Mouse (Mus musculus) kidney, postnatal 0 days (tissue): ENCODE measurements at regions not wholly inside any gene's neighbourhood (a gene's known extent, or its start where the extent isn't known, plus 50 kb on each side); places are given as distances from the start of the nearest gene placed in this dataset.
"Not testable (repeated sequence)": the region's sequence is repeated elsewhere in the genome, so short reads cannot be mapped to it uniquely, and the experiment has no call there.

Source experiments
- ATAC-seq: fragments of 200-750 bp; cut with Nextera tagmentation; replicated peaks from 2 replicates; pipeline ENCODE4 v1.8.0; 2017; ENCODE audit warnings: low read depth, moderate number of reproducible peaks, moderate TSS enrichment, moderate library complexity; ENCODE audit not compliant: low FRiP score
- DNase-seq: peaks from one replicate; pipeline ENCODE4 v3.0.0-alpha.2; 2016; ENCODE audit warnings: low spot score
- H3K27ac ChIP-seq: fragments of 300-500 bp; sonication (generic); 2 replicates; pipeline ENCODE4 v1.5.1; 2014; ENCODE audit warnings: mild to moderate bottlenecking
- H3K27me3 ChIP-seq: fragments of 300-500 bp; sonication (generic); 2 replicates; pipeline ENCODE4 v1.6.1; 2014; ENCODE audit warnings: low read length, mixed read lengths; ENCODE audit not compliant: insufficient read depth
- H3K36me3 ChIP-seq: fragments of 300-500 bp; sonication (generic); 2 replicates; pipeline ENCODE4 v1.6.1; 2014; ENCODE audit warnings: low read length, mixed read lengths; ENCODE audit not compliant: insufficient read depth
- H3K4me1 ChIP-seq: fragments of 300-500 bp; sonication (generic); replicated peaks from 2 replicates; pipeline ENCODE4 v1.6.1; 2014; ENCODE audit warnings: antibody characterized with exemption, low read length, mixed read lengths; ENCODE audit not compliant: insufficient read depth
- H3K4me2 ChIP-seq: fragments of 300-500 bp; sonication (generic); 2 replicates; pipeline ENCODE4 v1.6.1; 2014; ENCODE audit warnings: mild to moderate bottlenecking, low read length, moderate library complexity, mixed read lengths
- H3K4me3 ChIP-seq: fragments of 300-500 bp; sonication (generic); replicated peaks from 2 replicates; pipeline ENCODE4 v1.5.1; 2014; ENCODE audit warnings: low read depth, low read length
- H3K9ac ChIP-seq: fragments of 300-500 bp; sonication (generic); 2 replicates; pipeline ENCODE4 v1.6.1; 2014; ENCODE audit warnings: low read depth, low read length
- H3K9me3 ChIP-seq: fragments of 300-500 bp; sonication (generic); replicated peaks from 2 replicates; pipeline ENCODE4 v1.6.1; 2016; ENCODE audit warnings: low read length, inconsistent platforms, mixed read lengths
- CTCF ChIP-seq: IDR thresholded peaks from 2 replicates; pipeline ENCODE4 v1.5.1; 2016; ENCODE audit warnings: antibody characterized with exemption, low read depth, mild to moderate bottlenecking, moderate library complexity
- WGBS: fragments of 180-500 bp; shearing (Covaris S2); extraction: QIAGEN DNeasy Blood & Tissue Kit; methylation state at CpG from one replicate; pipeline ENCODE4 v1.1.7; 2014; 5-methylcytosine and 5-hydroxymethylcytosine counted together

- Histone ChIP-seq H3K9ac (no peak overlapping the region), H3K4me3 (no peak overlapping the region), H3K27ac (no peak overlapping the region), H3K4me2 (no peak overlapping the region), H3K4me1 (no peaks in the 10 kb centered on the region), H3K27me3 (no peaks in the 10 kb centered on the region), H3K9me3 (no peaks in the 10 kb centered on the region), H3K36me3 (no peaks in the 10 kb centered on the region)
- 86% methylated on average over 11 of the region's 11 CpGs for WGBS
- no peak for DNase-seq
- ATAC-seq, result no peak
- no peak for TF ChIP-seq CTCF
Measured at GRCm38 (mm10) chr10:69078008-69078407, 73.2 kb upstream of the Rhobtb1 start.

GRCm38 (mm10) chr10:69086184-69086583, 65.0 kb upstream of the Rhobtb1 start:
- Histone ChIP-seq H3K27me3 (no peaks in the 10 kb centered on the region), H3K9ac (no peak overlapping the region), H3K9me3 (no peaks in the 10 kb centered on the region), H3K4me3 (no peak overlapping the region), H3K27ac (no peak overlapping the region), H3K4me2 (no peak overlapping the region), H3K4me1 (no peaks in the 10 kb centered on the region), H3K36me3 (no peaks in the 10 kb centered on the region)
- TF ChIP-seq CTCF, result no peak
- 74% methylated on average over 1 of the region's 1 CpGs for WGBS
- no peak for ATAC-seq
- no peak for DNase-seq

DNA sequence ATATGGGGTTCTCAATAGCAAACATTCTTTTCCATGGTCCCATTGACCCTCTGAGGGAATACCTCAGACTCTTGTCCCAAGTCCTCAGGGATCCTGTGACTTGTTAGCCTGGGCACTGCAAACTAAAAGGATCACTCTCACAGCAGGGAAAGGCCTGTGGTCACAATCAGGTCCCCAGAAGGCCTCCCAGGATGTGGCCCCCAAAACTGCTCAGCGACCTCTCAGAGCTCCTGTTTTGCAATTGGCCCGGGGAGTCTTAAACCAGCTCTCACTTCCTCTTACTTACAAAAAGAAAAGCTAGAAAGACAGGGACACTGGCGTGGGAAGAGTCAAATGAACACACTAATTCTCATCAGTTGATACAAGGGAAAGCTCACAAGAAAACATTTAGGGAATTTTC, 59.4 kb upstream of the Rhobtb1 start:
- H3K9me3 ChIP-seq, result no peaks in the 10 kb centered on the region
- no peaks in the 10 kb centered on the region for H3K36me3 ChIP-seq
- ATAC-seq (no peak), DNase-seq (no peak)
- no peak overlapping the region for H3K27ac ChIP-seq
- H3K9ac ChIP-seq, result no peak overlapping the region
- no peak for TF ChIP-seq CTCF
- no peak overlapping the region for H3K4me2 ChIP-seq
- H3K27me3 ChIP-seq, result no peaks in the 10 kb centered on the region
- no peak overlapping the region for H3K4me3 ChIP-seq
- WGBS, result 69% methylated on average over 3 of the region's 3 CpGs
- no peaks in the 10 kb centered on the region for H3K4me1 ChIP-seq

DNA sequence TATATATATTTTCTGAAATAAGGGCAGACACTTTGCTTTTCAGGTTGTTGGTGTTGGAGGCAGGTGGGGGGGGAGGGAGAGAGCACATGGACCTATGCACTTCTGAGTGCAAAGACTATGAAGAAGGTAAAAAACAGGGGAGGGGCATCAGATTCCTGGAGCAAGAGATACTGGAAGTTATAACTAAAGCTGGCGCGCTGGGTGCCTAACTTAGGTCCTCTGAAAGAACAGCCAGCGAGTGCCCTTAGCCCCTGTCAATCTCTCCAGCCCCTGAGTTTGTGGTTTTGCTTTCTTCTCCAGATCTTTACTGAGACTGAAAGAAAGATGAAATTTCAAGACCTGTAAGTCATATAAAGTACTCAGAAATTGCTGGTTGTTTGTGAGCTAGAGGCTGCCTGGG, 51.2 kb upstream of the Rhobtb1 start:
- H3K9ac ChIP-seq, result no peak overlapping the region
- H3K36me3 ChIP-seq, result no peaks in the 10 kb centered on the region
- no peak overlapping the region for H3K27ac ChIP-seq
- ATAC-seq (no peak), DNase-seq (no peak)
- no peak overlapping the region for H3K4me3 ChIP-seq
- TF ChIP-seq CTCF, result no peak
- H3K4me2 ChIP-seq, result no peak overlapping the region
- H3K27me3 ChIP-seq, result no peaks in the 10 kb centered on the region
- 92% methylated on average over 3 of the region's 3 CpGs for WGBS
- H3K9me3 ChIP-seq, result no peaks in the 10 kb centered on the region
- H3K4me1 ChIP-seq, result no peaks in the 10 kb centered on the region

GRCm38 (mm10) chr10:69100742-69101141, 50.5 kb upstream of the Rhobtb1 start:
- not testable (repeated sequence) for H3K36me3 ChIP-seq, H3K4me3 ChIP-seq, ATAC-seq, H3K4me1 ChIP-seq, H3K9me3 ChIP-seq, H3K4me2 ChIP-seq, DNase-seq, H3K27ac ChIP-seq, H3K27me3 ChIP-seq, H3K9ac ChIP-seq
- WGBS, result 73% methylated on average over 16 of the region's 16 CpGs
